Mouse (Mus musculus) adrenal gland, adult 2 months (tissue): ENCODE results near the gene Ino80b. TPM values are rescaled to one million over a fixed set of nuclear protein-coding genes. Genes with fewer than 3 reads are reported as not detected.

Source experiments
- DNase-seq: peaks from one replicate; pipeline ENCODE4 v3.0.0; 2021
- microRNA-seq, 2 experiments: library from miRNA; unstranded; fragments of <30 nt; microRNA quantifications; one replicate each; pipeline ENCODE4 v1.2.0; 2021
- polyA plus RNA-seq: library from polyadenylated mRNA; depleted of rRNA; stranded (reverse); fragments of >200 nt; gene quantifications from 2 replicates; pipeline ENCODE4 v1.2.3, GENCODE M21; 2012; rRNA removed
- total RNA-seq, 2 experiments: library from RNA; stranded (reverse); gene quantifications; 2 replicates each; pipeline ENCODE4 v1.2.3; 2021

Gene Ino80b
- total and polyA plus RNA-seq, 3 experiments, result 16.1 to 90.2 (median 27.3) TPM

GRCm38 (mm10) chr6:83086121-83087035 is 38.9 kb downstream of the Ino80b start, which contains the start of gene Lbx2:
Gene Lbx2 (plus strand): TSS chr6:83086367.
- DNase-seq, result peak; percentile 82

GRCm38 (mm10) chr6:83084477-83084876 is 40.8 kb downstream of the Ino80b start:
- no peak for DNase-seq

- no peak for DNase-seq
These were observed 41.7 kb downstream of the Ino80b start for GRCm38 (mm10) chr6:83083497-83083896.

GRCm38 (mm10) chr6:83080210-83080609 is 45.0 kb downstream of the Ino80b start:
- peak; percentile 1 for DNase-seq

- peak; percentile 99 for DNase-seq
These were observed 46.8 kb downstream of the Ino80b start for GRCm38 (mm10) chr6:83078324-83078858.

GRCm38 (mm10) chr6:83077630-83078323 is 47.5 kb downstream of the Ino80b start, which contains the start of gene Pcgf1:
Gene Pcgf1 (plus strand): TSS chr6:83077869.
- peak; percentile 77 for DNase-seq

GRCm38 (mm10) chr6:83074979-83075378 is 50.3 kb downstream of the Ino80b start:
- DNase-seq, result no peak

Small RNAs within 50 kb of the gene (microRNA-seq; reads per million reads assigned to microRNA genes)
- 0 reads per million in 2 experiments for gene Mir3470a

Other genes starting within 250 kb of the Ino80b start
- 1 to 10 TPM in 1 of 2 experiments, under 1 TPM in 1; 0.52 to 1.2 TPM for gene Sema4f, start 185.7 kb downstream of the Ino80b start, total RNA-seq
- gene Sema4f, start 185.7 kb downstream of the Ino80b start, polyA plus RNA-seq, result 1.1 and 1.3 TPM in 2 replicates
- not detected for gene M1ap, start 178.5 kb downstream of the Ino80b start, total RNA-seq
- 0.07 TPM in 1 of 2 replicates, not detected in the other for gene M1ap, start 178.5 kb downstream of the Ino80b start, polyA plus RNA-seq
- gene Dok1, start 92.0 kb downstream of the Ino80b start, total RNA-seq, result 10 to 100 TPM in 1 of 2 experiments, 1 to 10 TPM in 1; 7.5 to 13.5 TPM
- gene Dok1, start 92.0 kb downstream of the Ino80b start, polyA plus RNA-seq, result 7.9 and 11.7 TPM in 2 replicates
- 1 to 10 TPM; 1.1 to 3.5 TPM for gene Loxl3, start 91.3 kb downstream of the Ino80b start, total RNA-seq
- 2.8 and 2.9 TPM in 2 replicates for gene Loxl3, start 91.3 kb downstream of the Ino80b start, polyA plus RNA-seq
- gene Aup1, start 70.9 kb downstream of the Ino80b start, total RNA-seq, result 100 to 1,000 TPM; 174 to 228 TPM
- 1,190 and 1,486 TPM in 2 replicates for gene Aup1, start 70.9 kb downstream of the Ino80b start, polyA plus RNA-seq
- gene Htra2, start 70.2 kb downstream of the Ino80b start, total RNA-seq, result 10 to 100 TPM; 42.6 to 63.6 TPM
- gene Htra2, start 70.2 kb downstream of the Ino80b start, polyA plus RNA-seq, result 74.2 and 89.8 TPM in 2 replicates
- gene Dqx1, start 67.6 kb downstream of the Ino80b start, total RNA-seq, result 1 to 10 TPM; 2.1 to 2.5 TPM
- 2.6 and 2.7 TPM in 2 replicates for gene Dqx1, start 67.6 kb downstream of the Ino80b start, polyA plus RNA-seq
- gene Tlx2, start 55.1 kb downstream of the Ino80b start, total RNA-seq, result 10 to 100 TPM in 1 of 2 experiments, 1 to 10 TPM in 1; 4.9 to 15.2 TPM
- 48.7 and 64.4 TPM in 2 replicates for gene Tlx2, start 55.1 kb downstream of the Ino80b start, polyA plus RNA-seq
- gene Pcgf1, start 47.6 kb downstream of the Ino80b start, total RNA-seq, result 10 to 100 TPM; 35.1 to 48.9 TPM
- 28.6 and 31.6 TPM in 2 replicates for gene Pcgf1, start 47.6 kb downstream of the Ino80b start, polyA plus RNA-seq
- gene Lbx2, start 39.1 kb downstream of the Ino80b start, total RNA-seq, result 10 to 100 TPM in 1 of 2 experiments, 1 to 10 TPM in 1; 7.6 to 19.7 TPM
- 30.1 and 48.9 TPM in 2 replicates for gene Lbx2, start 39.1 kb downstream of the Ino80b start, polyA plus RNA-seq
- 1 to 10 TPM; 2.9 to 5.9 TPM for gene Ccdc142, start 23.8 kb downstream of the Ino80b start, total RNA-seq
- 34.9 and 38.6 TPM in 2 replicates for gene Ccdc142, start 23.8 kb downstream of the Ino80b start, polyA plus RNA-seq
- gene Gm42688, start 23.8 kb downstream of the Ino80b start, total RNA-seq, result 1 to 10 TPM; 3.9 to 6.6 TPM
- gene Gm42688, start 23.8 kb downstream of the Ino80b start, polyA plus RNA-seq, result 7.5 and 8.8 TPM in 2 replicates
- gene Mrpl53, start 16.4 kb downstream of the Ino80b start, total RNA-seq, result 100 to 1,000 TPM in 1 of 2 experiments, 10 to 100 TPM in 1; 95.3 to 112 TPM
- gene Mrpl53, start 16.4 kb downstream of the Ino80b start, polyA plus RNA-seq, result 81.0 and 85.8 TPM in 2 replicates
- gene Mogs, start 9.9 kb downstream of the Ino80b start, total RNA-seq, result 10 to 100 TPM; 48.1 to 52.6 TPM
- gene Mogs, start 9.9 kb downstream of the Ino80b start, polyA plus RNA-seq, result 93.2 and 131 TPM in 2 replicates
- 100 to 1,000 TPM in 1 of 2 experiments, 10 to 100 TPM in 1; 79.1 to 117 TPM for gene Wbp1, start 3.9 kb downstream of the Ino80b start, total RNA-seq
- 388 and 405 TPM in 2 replicates for gene Wbp1, start 3.9 kb downstream of the Ino80b start, polyA plus RNA-seq
- gene Rtkn, start 10.0 kb upstream of the Ino80b start, total RNA-seq, result 10 to 100 TPM in 1 of 2 experiments, 1 to 10 TPM in 1; 9.5 to 10.2 TPM
- 93.6 and 100 TPM in 2 replicates for gene Rtkn, start 10.0 kb upstream of the Ino80b start, polyA plus RNA-seq
- gene Wdr54, start 31.0 kb upstream of the Ino80b start, total RNA-seq, result 1 to 10 TPM; 2.2 to 4.7 TPM
- 3.4 and 4.8 TPM in 2 replicates for gene Wdr54, start 31.0 kb upstream of the Ino80b start, polyA plus RNA-seq
- 1 to 10 TPM; 1.1 to 1.3 TPM for gene 1700003E16Rik, start 31.0 kb upstream of the Ino80b start, total RNA-seq
- 1.0 and 1.4 TPM in 2 replicates for gene 1700003E16Rik, start 31.0 kb upstream of the Ino80b start, polyA plus RNA-seq
- 100 to 1,000 TPM; 135 to 138 TPM for gene Dctn1, start 40.5 kb upstream of the Ino80b start, total RNA-seq
- gene Dctn1, start 40.5 kb upstream of the Ino80b start, polyA plus RNA-seq, result 210 and 211 TPM in 2 replicates
- not detected for gene Slc4a5, start 94.4 kb upstream of the Ino80b start, total RNA-seq
- gene Slc4a5, start 94.4 kb upstream of the Ino80b start, polyA plus RNA-seq, result 0.29 and 0.51 TPM in 2 replicates
- 10 to 100 TPM; 17.8 to 30.8 TPM for gene Mthfd2, start 200.5 kb upstream of the Ino80b start, total RNA-seq
- 2.5 and 3.8 TPM in 2 replicates for gene Mthfd2, start 200.5 kb upstream of the Ino80b start, polyA plus RNA-seq
- gene Mob1a, start 200.6 kb upstream of the Ino80b start, total RNA-seq, result 10 to 100 TPM; 62.1 to 77.7 TPM
- 44.4 and 52.1 TPM in 2 replicates for gene Mob1a, start 200.6 kb upstream of the Ino80b start, polyA plus RNA-seq
- gene Bola3, start 223.7 kb upstream of the Ino80b start, total RNA-seq, result 100 to 1,000 TPM; 204 to 358 TPM
- 303 and 351 TPM in 2 replicates for gene Bola3, start 223.7 kb upstream of the Ino80b start, polyA plus RNA-seq